Mouse (Mus musculus): ENCODE measurements around the gene Siah2. TPM values are rescaled to one million over a fixed set of nuclear protein-coding genes. Genes with fewer than 3 reads are reported as not detected.

Siah2 gene
- total RNA-seq, 2 experiments from 2014 or later: 1.5 to 5.0 TPM

- no peak for ATAC-seq (replicated peaks; ENCODE audit: low FRiP score, poor library complexity, severe bottlenecking)
Measured at GRCm38 (mm10) chr3:58697926-58698325, 5.7 kb upstream of the Siah2 start.

- ATAC-seq (replicated peaks; ENCODE audit: low FRiP score, poor library complexity, severe bottlenecking): no peak
Measured at GRCm38 (mm10) chr3:58696806-58697205, 4.6 kb upstream of the Siah2 start.

GRCm38 (mm10) chr3:58695507-58695906, 3.3 kb upstream of the Siah2 start:
- no peak for ATAC-seq (replicated peaks; ENCODE audit: low FRiP score, poor library complexity, severe bottlenecking)

GRCm38 (mm10) chr3:58695044-58695443, 2.8 kb upstream of the Siah2 start:
- ATAC-seq (replicated peaks; ENCODE audit: low FRiP score, poor library complexity, severe bottlenecking): no peak

GRCm38 (mm10) chr3:58693331-58693730, 1.1 kb upstream of the Siah2 start:
- ATAC-seq (replicated peaks; ENCODE audit: low FRiP score, poor library complexity, severe bottlenecking): no peak

- no peak for ATAC-seq (replicated peaks; ENCODE audit: low FRiP score, poor library complexity, severe bottlenecking)
Measured at GRCm38 (mm10) chr3:58691374-58691939, 743 bp downstream of the Siah2 start.

GRCm38 (mm10) chr3:58690619-58691373, 1.4 kb downstream of the Siah2 start:
- ATAC-seq (replicated peaks; ENCODE audit: low FRiP score, poor library complexity, severe bottlenecking): 0 out of 2 replicates have a peak, but pooled peaks have one; percentile 42

GRCm38 (mm10) chr3:58689721-58690120, 2.5 kb downstream of the Siah2 start:
- ATAC-seq (replicated peaks; ENCODE audit: low FRiP score, poor library complexity, severe bottlenecking): no peak

GRCm38 (mm10) chr3:58689105-58689504, 3.1 kb downstream of the Siah2 start:
- no peak for ATAC-seq (replicated peaks; ENCODE audit: low FRiP score, poor library complexity, severe bottlenecking)

- ATAC-seq (replicated peaks; ENCODE audit: low FRiP score, poor library complexity, severe bottlenecking): no peak
Measured at GRCm38 (mm10) chr3:58688551-58688950, 3.6 kb downstream of the Siah2 start.

GRCm38 (mm10) chr3:58686922-58687284, 5.3 kb downstream of the Siah2 start:
- no peak for ATAC-seq (replicated peaks; ENCODE audit: low FRiP score, poor library complexity, severe bottlenecking)

GRCm38 (mm10) chr3:58686206-58686921, 5.8 kb downstream of the Siah2 start:
- no peak for ATAC-seq (replicated peaks; ENCODE audit: low FRiP score, poor library complexity, severe bottlenecking)

GRCm38 (mm10) chr3:58685396-58685795, 6.8 kb downstream of the Siah2 start:
- no peak for ATAC-seq (replicated peaks; ENCODE audit: low FRiP score, poor library complexity, severe bottlenecking)

GRCm38 (mm10) chr3:58683346-58683745, 8.9 kb downstream of the Siah2 start:
- ATAC-seq (replicated peaks; ENCODE audit: low FRiP score, poor library complexity, severe bottlenecking): no peak

GRCm38 (mm10) chr3:58682336-58682735, 9.9 kb downstream of the Siah2 start:
- no peak for ATAC-seq (replicated peaks; ENCODE audit: low FRiP score, poor library complexity, severe bottlenecking)

- ATAC-seq (replicated peaks; ENCODE audit: low FRiP score, poor library complexity, severe bottlenecking): no peak
Measured at GRCm38 (mm10) chr3:58681831-58682230, 10.4 kb downstream of the Siah2 start.

- no peak for ATAC-seq (replicated peaks; ENCODE audit: low FRiP score, poor library complexity, severe bottlenecking)
Measured at GRCm38 (mm10) chr3:58680943-58681637, 11.1 kb downstream of the Siah2 start.

GRCm38 (mm10) chr3:58679996-58680395, 12.2 kb downstream of the Siah2 start:
- no peak for ATAC-seq (replicated peaks; ENCODE audit: low FRiP score, poor library complexity, severe bottlenecking)

- no peak for ATAC-seq (replicated peaks; ENCODE audit: low FRiP score, poor library complexity, severe bottlenecking)
Measured at GRCm38 (mm10) chr3:58678905-58679304, 13.3 kb downstream of the Siah2 start.

- no peak for ATAC-seq (replicated peaks; ENCODE audit: low FRiP score, poor library complexity, severe bottlenecking)
Measured at GRCm38 (mm10) chr3:58678384-58678783, 13.8 kb downstream of the Siah2 start.

Measured in erythroblast, adult 5-6 weeks (primary cell).